Mouse (Mus musculus) hindbrain, postnatal 0 days (tissue): Measurements from ENCODE around the gene Gpd1. TPM values are rescaled to one million over a fixed set of nuclear protein-coding genes. Genes with fewer than 3 reads are reported as not detected.
"Not testable (repeated sequence)": the region's sequence is repeated elsewhere in the genome, so short reads cannot be mapped to it uniquely, and the experiment has no call there.

Experiments
- ATAC-seq: fragments of 200-750 bp; cut with Nextera tagmentation; 2 replicates; pipeline ENCODE4 v1.8.0; 2017; ENCODE audit warnings: mild to moderate bottlenecking, moderate TSS enrichment, moderate library complexity
- DNase-seq: peaks from one replicate; pipeline ENCODE4 v3.0.0-alpha.2; 2015; ENCODE audit warnings: low spot score
- H3K27ac ChIP-seq: fragments of 300-500 bp; sonication (generic); 2 replicates; pipeline ENCODE4 v1.5.1; 2014; ENCODE audit warnings: mild to moderate bottlenecking
- H3K27me3 ChIP-seq: fragments of 300-500 bp; sonication (generic); 2 replicates; pipeline ENCODE4 v1.6.1; 2014; ENCODE audit warnings: low read length, mixed read lengths; ENCODE audit not compliant: insufficient read depth
- H3K36me3 ChIP-seq: fragments of 300-500 bp; sonication (generic); 2 replicates; pipeline ENCODE4 v1.6.1; 2014; ENCODE audit warnings: low read length, mixed read lengths; ENCODE audit not compliant: insufficient read depth
- H3K4me1 ChIP-seq: fragments of 300-500 bp; sonication (generic); 2 replicates; pipeline ENCODE4 v1.6.1; 2014; ENCODE audit warnings: antibody characterized with exemption, low read length, mixed read lengths; ENCODE audit not compliant: insufficient read depth
- H3K4me2 ChIP-seq: fragments of 300-500 bp; sonication (generic); 2 replicates; pipeline ENCODE4 v1.6.1; 2014; ENCODE audit warnings: low read depth, mild to moderate bottlenecking, low read length, moderate library complexity, mixed read lengths
- H3K4me3 ChIP-seq: fragments of 300-500 bp; sonication (generic); 2 replicates; pipeline ENCODE4 v1.5.1; 2014; ENCODE audit warnings: low read length
- H3K9ac ChIP-seq: fragments of 300-500 bp; sonication (generic); replicated peaks from 2 replicates; pipeline ENCODE4 v1.6.1; 2014; ENCODE audit warnings: mild to moderate bottlenecking, low read length, moderate library complexity, mixed read lengths
- H3K9me3 ChIP-seq: fragments of 300-500 bp; sonication (generic); 2 replicates; pipeline ENCODE4 v1.6.1; 2016; ENCODE audit warnings: low read length, mixed read lengths
- CTCF ChIP-seq: IDR thresholded peaks from 2 replicates; pipeline ENCODE4 v1.5.1; 2016; ENCODE audit warnings: antibody characterized with exemption, control low read depth, low read depth
- WGBS: fragments of 180-500 bp; shearing (Covaris S2); extraction: QIAGEN DNeasy Blood & Tissue Kit; methylation state at CpG from one replicate; pipeline ENCODE4 v1.1.7; 2014; 5-methylcytosine and 5-hydroxymethylcytosine counted together
- polyA plus RNA-seq: library from polyadenylated mRNA; unstranded; fragments of >200 nt; fragmentation: Nextera tagmentation; extraction: Ambion mirVana; gene quantifications from 2 replicates; pipeline ENCODE4 v1.2.1, GENCODE M21; 2015
- total RNA-seq: library from RNA; depleted of rRNA; stranded (reverse); fragments of >200 nt; gene quantifications from 2 replicates; pipeline ENCODE4 v1.2.3, GENCODE M21; 2014; rRNA removed

Gpd1 gene
- total and polyA plus RNA-seq, 2 experiments from 2014 or later = 2.5 to 3.7 TPM

GRCm38 (mm10) chr15:99771004-99771500 is 53.7 kb downstream of the Gpd1 start:
- DNase-seq = no peak
- H3K4me2 ChIP-seq = peak overlapping the region; percentile 74
- no peaks in the 10 kb centered on the region for H3K27me3 ChIP-seq
- no peaks in the 10 kb centered on the region for H3K9me3 ChIP-seq
- no peak for TF ChIP-seq CTCF
- H3K4me3 ChIP-seq = peak overlapping the region; percentile 79
- peaks cover 5% of the 10 kb centered on the region; the same call in 1 of the 2 replicates for H3K4me1 ChIP-seq
- WGBS = 22% methylated on average over 5 of the region's 5 CpGs
- H3K27ac ChIP-seq = no peak overlapping the region
- peak overlapping the region; percentile 90 for H3K9ac ChIP-seq
- H3K36me3 ChIP-seq = no peaks in the 10 kb centered on the region
- no peak for ATAC-seq

DNA sequence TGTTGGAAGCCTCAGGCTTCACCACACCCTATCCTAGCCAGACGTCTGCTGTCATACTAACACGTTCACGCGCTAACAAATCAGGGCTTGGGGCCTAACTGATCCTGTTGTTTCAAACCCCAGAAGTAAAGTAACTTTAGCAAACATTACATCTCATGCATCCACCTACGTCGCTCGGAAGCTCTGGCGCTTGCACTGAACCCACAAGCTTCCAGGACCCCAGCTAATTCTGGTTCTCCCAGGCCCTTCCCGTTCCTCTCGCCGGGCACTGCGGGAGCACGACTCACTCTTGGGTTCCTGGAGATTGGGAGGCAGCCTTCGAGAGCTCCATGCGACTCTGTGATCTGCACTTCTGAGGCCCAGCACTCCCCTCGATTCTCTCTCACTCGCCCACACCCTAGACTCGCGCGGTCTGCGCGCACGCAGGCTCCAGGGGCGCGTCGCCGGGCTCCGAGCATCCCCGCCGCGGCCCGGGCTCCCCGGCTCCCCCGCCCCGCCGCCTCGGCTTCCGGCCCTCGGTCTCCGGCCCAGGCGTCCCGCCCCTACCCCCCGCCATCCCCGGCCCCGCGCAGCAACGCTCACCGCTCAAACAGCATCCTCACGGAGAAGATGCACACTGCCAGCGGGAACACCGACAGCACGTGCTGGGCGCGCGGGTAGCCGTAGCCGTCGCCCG is 54.4 kb downstream of the Gpd1 start:
- TF ChIP-seq CTCF = no peak
- no peaks in the 10 kb centered on the region for H3K36me3 ChIP-seq
- H3K4me3 ChIP-seq = peak overlapping the region; percentile 79
- peak overlapping the region; percentile 86 for H3K27ac ChIP-seq
- DNase-seq (peak; percentile 55), ATAC-seq (peak; percentile 75)
- WGBS = under 1% methylated on average over 59 of the region's 59 CpGs
- no peaks in the 10 kb centered on the region for H3K9me3 ChIP-seq
- peak overlapping the region; percentile 90 for H3K9ac ChIP-seq
- H3K27me3 ChIP-seq = no peaks in the 10 kb centered on the region
- H3K4me1 ChIP-seq = peaks cover 5% of the 10 kb centered on the region; the same call in 1 of the 2 replicates
- H3K4me2 ChIP-seq = peak overlapping the region; percentile 74

- peak overlapping the region; percentile 74 for H3K4me2 ChIP-seq
- H3K36me3 ChIP-seq = no peaks in the 10 kb centered on the region
- WGBS = under 1% methylated on average over 40 of the region's 41 CpGs
- TF ChIP-seq CTCF = peak; percentile 31; the same call in 1 of the 2 replicates
- ATAC-seq (peak; percentile 91), DNase-seq (peak; percentile 89)
- H3K4me3 ChIP-seq = peak overlapping the region; percentile 79
- H3K27me3 ChIP-seq = no peaks in the 10 kb centered on the region
- peak overlapping the region; percentile 90 for H3K9ac ChIP-seq
- H3K9me3 ChIP-seq = no peaks in the 10 kb centered on the region
- H3K27ac ChIP-seq = peak overlapping the region; percentile 86
- H3K4me1 ChIP-seq = peaks cover 5% of the 10 kb centered on the region; the same call in 1 of the 2 replicates
Measured at GRCm38 (mm10) chr15:99772277-99772880, 55.1 kb downstream of the Gpd1 start.

- not testable (repeated sequence) for DNase-seq, H3K4me1 ChIP-seq, ATAC-seq, H3K27me3 ChIP-seq, H3K36me3 ChIP-seq, H3K9me3 ChIP-seq
- peak within 1 kb of the TSS; percentile 79 for H3K4me3 ChIP-seq
- peak within 1 kb of the TSS; percentile 74 for H3K4me2 ChIP-seq
- peak within 1 kb of the TSS; percentile 86 for H3K27ac ChIP-seq
- H3K9ac ChIP-seq = peak within 1 kb of the TSS; percentile 90
Measured at GRCm38 (mm10) chr15:99772881-99772924, 55.4 kb downstream of the Gpd1 start, which contains the start of gene Cers5. Cers5 (minus strand) TSS chr15:99772885.

- WGBS = 31% methylated on average over 3 of the region's 3 CpGs
- H3K4me2 ChIP-seq = peak overlapping the region; percentile 74; the same call in 1 of the 2 replicates
- no peaks in the 10 kb centered on the region for H3K36me3 ChIP-seq
- H3K9ac ChIP-seq = no peak overlapping the region
- no peak for DNase-seq
- H3K27ac ChIP-seq = no peak overlapping the region
- no peaks in the 10 kb centered on the region for H3K27me3 ChIP-seq
- peaks cover 5% of the 10 kb centered on the region; the same call in 1 of the 2 replicates for H3K4me1 ChIP-seq
- no peaks in the 10 kb centered on the region for H3K9me3 ChIP-seq
- TF ChIP-seq CTCF = no peak
- no peak for ATAC-seq
- no peak overlapping the region for H3K4me3 ChIP-seq
Measured at GRCm38 (mm10) chr15:99772925-99773324, 55.6 kb downstream of the Gpd1 start.

Other genes with a start within 250 kb of the Gpd1 start
- 10.1 and 13.7 TPM in 2 replicates for gene Bcdin3d, start 242.8 kb upstream of the Gpd1 start, total RNA-seq
- 12.6 and 12.7 TPM in 2 replicates for gene Bcdin3d, start 242.8 kb upstream of the Gpd1 start, polyA plus RNA-seq
- 30.5 and 33.4 TPM in 2 replicates for gene Faim2, start 189.3 kb upstream of the Gpd1 start, total RNA-seq
- 54.6 and 57.9 TPM in 2 replicates for gene Faim2, start 189.3 kb upstream of the Gpd1 start, polyA plus RNA-seq
- not detected in 2 replicates for gene Aqp2, start 138.5 kb upstream of the Gpd1 start, total RNA-seq
- 0.10 TPM in 1 of 2 replicates, not detected in the other for gene Aqp2, start 138.5 kb upstream of the Gpd1 start, polyA plus RNA-seq
- gene Aqp5, start 126.7 kb upstream of the Gpd1 start, total RNA-seq = 3.8 and 5.5 TPM in 2 replicates
- 1.1 TPM in 2 replicates for gene Aqp5, start 126.7 kb upstream of the Gpd1 start, polyA plus RNA-seq
- 0.14 and 0.26 TPM in 2 replicates for gene Aqp6, start 116.1 kb upstream of the Gpd1 start, total RNA-seq
- gene Aqp6, start 116.1 kb upstream of the Gpd1 start, polyA plus RNA-seq = 0.33 and 0.50 TPM in 2 replicates
- 46.4 and 49.1 TPM in 2 replicates for gene Racgap1, start 65.9 kb upstream of the Gpd1 start, total RNA-seq
- gene Racgap1, start 65.9 kb upstream of the Gpd1 start, polyA plus RNA-seq = 49.7 and 52.0 TPM in 2 replicates
- gene Asic1, start 47.1 kb upstream of the Gpd1 start, total RNA-seq = 127 and 143 TPM in 2 replicates
- 32.0 and 37.1 TPM in 2 replicates for gene Asic1, start 47.1 kb upstream of the Gpd1 start, polyA plus RNA-seq
- gene Smarcd1, start 15.4 kb upstream of the Gpd1 start, total RNA-seq = 74.0 and 89.4 TPM in 2 replicates
- 78.1 and 91.2 TPM in 2 replicates for gene Smarcd1, start 15.4 kb upstream of the Gpd1 start, polyA plus RNA-seq
- gene Gm17349, start 12.0 kb upstream of the Gpd1 start, total RNA-seq = not detected in 2 replicates
- gene Gm17349, start 12.0 kb upstream of the Gpd1 start, polyA plus RNA-seq = not detected in 2 replicates
- 61.2 and 101 TPM in 2 replicates for gene Cox14, start 8.1 kb downstream of the Gpd1 start, total RNA-seq
- gene Cox14, start 8.1 kb downstream of the Gpd1 start, polyA plus RNA-seq = 201 and 202 TPM in 2 replicates
- 92.8 and 105 TPM in 2 replicates for gene Cers5, start 55.4 kb downstream of the Gpd1 start, total RNA-seq
- 73.0 and 73.9 TPM in 2 replicates for gene Cers5, start 55.4 kb downstream of the Gpd1 start, polyA plus RNA-seq
- 5.8 and 6.9 TPM in 2 replicates for gene Lima1, start 157.9 kb downstream of the Gpd1 start, total RNA-seq
- 8.0 and 10.4 TPM in 2 replicates for gene Lima1, start 157.9 kb downstream of the Gpd1 start, polyA plus RNA-seq
- gene Fam186a, start 249.5 kb downstream of the Gpd1 start, total RNA-seq = 0.47 TPM in 1 of 2 replicates, not detected in the other
- gene Fam186a, start 249.5 kb downstream of the Gpd1 start, polyA plus RNA-seq = 0.18 TPM in 1 of 2 replicates, not detected in the other